Mouse (Mus musculus) olfactory bulb, adult 2 months (tissue): ENCODE measurements around the gene Mgat5.

Experiments used
- CTCF ChIP-seq: fragments of 200-500 bp; IDR thresholded peaks from 2 replicates; pipeline ENCODE4 v1.5.1; 2012; ENCODE audit warnings: low read depth, mild to moderate bottlenecking, low read length, moderate library complexity; ENCODE audit not compliant: insufficient read depth
- POLR2A ChIP-seq: fragments of 200-500 bp; IDR thresholded peaks from 2 replicates; pipeline ENCODE4 v1.6.1; 2012; ENCODE audit warnings: mild to moderate bottlenecking, low read depth, low read length, moderate library complexity; ENCODE audit not compliant: insufficient read depth

GRCm38 (mm10) chr1:127213434-127213833 lies 8.6 kb downstream of the Mgat5 start:
- TF ChIP-seq POLR2A, result no peak
- no peak for TF ChIP-seq CTCF
